Mouse (Mus musculus) limb, embryonic 14.5 days (tissue): ENCODE data around the gene Spint2. TPM values are rescaled to one million over a fixed set of nuclear protein-coding genes. Genes with fewer than 3 reads are reported as not detected.

Source experiments
- ATAC-seq: fragments of 200-750 bp; cut with Nextera tagmentation; 2 replicates; pipeline ENCODE4 v1.8.0; 2017; ENCODE audit warnings: low read depth, moderate number of reproducible peaks, moderate TSS enrichment; ENCODE audit not compliant: low FRiP score
- DNase-seq: peaks from one replicate; pipeline ENCODE4 v3.0.0-alpha.2; 2015; ENCODE audit warnings: low spot score
- H3K27ac ChIP-seq: fragments of 300-500 bp; sonication (generic); replicated peaks from 2 replicates; pipeline ENCODE4 v1.5.1; 2014; ENCODE audit warnings: low read depth, mild to moderate bottlenecking, low read length, moderate library complexity, mixed read lengths
- H3K27me3 ChIP-seq: fragments of 300-500 bp; sonication (generic); 2 replicates; pipeline ENCODE4 v1.6.1; 2014; ENCODE audit warnings: low read length, mixed read lengths; ENCODE audit not compliant: control insufficient read depth, insufficient read depth
- H3K36me3 ChIP-seq: fragments of 300-500 bp; sonication (generic); 2 replicates; pipeline ENCODE4 v1.6.1; 2014; ENCODE audit warnings: mild to moderate bottlenecking, low read length, moderate library complexity, mixed read lengths; ENCODE audit not compliant: control insufficient read depth, insufficient read depth
- H3K4me1 ChIP-seq: fragments of 300-500 bp; sonication (generic); 2 replicates; pipeline ENCODE4 v1.6.1; 2014; ENCODE audit warnings: antibody characterized with exemption, low read length, mixed read lengths; ENCODE audit not compliant: control insufficient read depth, insufficient read depth
- H3K4me2 ChIP-seq: fragments of 300-500 bp; sonication (generic); replicated peaks from 2 replicates; pipeline ENCODE4 v1.6.1; 2014; ENCODE audit warnings: low read depth, mild to moderate bottlenecking, low read length, moderate library complexity; ENCODE audit not compliant: severe bottlenecking
- H3K4me3 ChIP-seq: fragments of 300-500 bp; sonication (generic); replicated peaks from 2 replicates; pipeline ENCODE4 v1.5.1; 2014; ENCODE audit warnings: low read length
- H3K9ac ChIP-seq: fragments of 300-500 bp; sonication (generic); 2 replicates; pipeline ENCODE4 v1.6.1; 2014; ENCODE audit warnings: mild to moderate bottlenecking, low read depth, low read length, moderate library complexity; ENCODE audit not compliant: severe bottlenecking
- H3K9me3 ChIP-seq: fragments of 300-500 bp; sonication (generic); 2 replicates; pipeline ENCODE4 v1.6.1; 2016; ENCODE audit warnings: low read length; ENCODE audit not compliant: control insufficient read depth
- POLR2A ChIP-seq: fragments of 200-500 bp; IDR thresholded peaks from 2 replicates; pipeline ENCODE4 v1.8.0; 2012; ENCODE audit warnings: inconsistent platforms, mild to moderate bottlenecking, moderate library complexity, borderline replicate concordance; ENCODE audit not compliant: insufficient read depth, insufficient read length; ENCODE audit errors: extremely low read depth
- WGBS: fragments of 180-500 bp; shearing (Covaris S2); extraction: QIAGEN DNeasy Blood & Tissue Kit; methylation state at CpG from one replicate; pipeline ENCODE4 v1.1.7; 2014; 5-methylcytosine and 5-hydroxymethylcytosine counted together
- polyA plus RNA-seq, 2 experiments: library from polyadenylated mRNA; depleted of rRNA in 1 of 2; stranded (reverse) in 1 of 2; unstranded in 1 of 2; fragments of >200 nt; fragmentation: Nextera tagmentation in 1 of 2; extraction: Ambion mirVana in 1 of 2; gene quantifications; 2 replicates each; pipeline versions ENCODE4 v1.2.1 to v1.2.3; 2012 to 2014

The Spint2 gene
- polyA plus RNA-seq, 2 experiments, result 95.3 to 149 TPM

- 71% methylated on average over 7 of the region's 7 CpGs for WGBS
- no peaks in the 10 kb centered on the region for H3K9me3 ChIP-seq
Observed at GRCm38 (mm10) chr7:29302641-29303040, 20.9 kb upstream of the Spint2 start.

GRCm38 (mm10) chr7:29301127-29301566 is 19.4 kb upstream of the Spint2 start:
- H3K4me2 ChIP-seq, result peak overlapping the region; percentile 35; the same call in 1 of the 2 replicates
- no peaks in the 10 kb centered on the region for H3K9me3 ChIP-seq
- no peaks in the 10 kb centered on the region for H3K36me3 ChIP-seq
- H3K4me3 ChIP-seq, result no peak overlapping the region
- H3K4me1 ChIP-seq, result peaks cover 18% of the 10 kb centered on the region; the same call in 1 of the 2 replicates
- no peak overlapping the region for H3K27ac ChIP-seq
- no peak overlapping the region for H3K9ac ChIP-seq
- ATAC-seq (0 out of 2 replicates have a peak, but pooled peaks have one; percentile 10), DNase-seq (peak; percentile 85)
- WGBS, result 2% methylated on average over 7 of the region's 7 CpGs
- H3K27me3 ChIP-seq, result peaks cover 7% of the 10 kb centered on the region; the same call in 1 of the 2 replicates
- TF ChIP-seq POLR2A, result no peak

More at GRCm38 (mm10) chr7:29302641-29303040, 20.9 kb upstream of the Spint2 start:
- TF ChIP-seq POLR2A, result no peak
- ATAC-seq, result no peak
- Histone ChIP-seq H3K4me1 (peaks cover 23% of the 10 kb centered on the region), H3K36me3 (no peaks in the 10 kb centered on the region), H3K4me3 (no peak overlapping the region), H3K4me2 (no peak overlapping the region), H3K27me3 (peaks cover 7% of the 10 kb centered on the region; the same call in 1 of the 2 replicates), H3K9ac (no peak overlapping the region), H3K27ac (no peak overlapping the region)
- no peak for DNase-seq

- DNase-seq (peak; percentile 82), ATAC-seq (no peak)
- Histone ChIP-seq H3K27ac (no peak overlapping the region), H3K36me3 (no peaks in the 10 kb centered on the region), H3K4me3 (no peak overlapping the region), H3K4me2 (peak overlapping the region; percentile 29; the same call in 1 of the 2 replicates), H3K9me3 (no peaks in the 10 kb centered on the region), H3K27me3 (no peaks in the 10 kb centered on the region), H3K9ac (no peak overlapping the region), H3K4me1 (peaks cover 15% of the 10 kb centered on the region)
- WGBS, result 10% methylated on average over 10 of the region's 10 CpGs
- TF ChIP-seq POLR2A, result no peak
Observed at GRCm38 (mm10) chr7:29296998-29297397, 15.3 kb upstream of the Spint2 start.

GRCm38 (mm10) chr7:29295861-29296647 is 14.3 kb upstream of the Spint2 start:
- no peaks in the 10 kb centered on the region for H3K9me3 ChIP-seq
- DNase-seq (no peak), ATAC-seq (no peak)
- WGBS, result 80% methylated on average over 24 of the region's 24 CpGs
- no peak overlapping the region for H3K27ac ChIP-seq
- no peaks in the 10 kb centered on the region for H3K27me3 ChIP-seq
- no peak for TF ChIP-seq POLR2A
- H3K4me2 ChIP-seq, result no peak overlapping the region
- H3K4me3 ChIP-seq, result no peak overlapping the region
- H3K36me3 ChIP-seq, result no peaks in the 10 kb centered on the region
- H3K9ac ChIP-seq, result no peak overlapping the region
- H3K4me1 ChIP-seq, result peaks cover 24% of the 10 kb centered on the region

GRCm38 (mm10) chr7:29294111-29294761 is 12.5 kb upstream of the Spint2 start:
- Histone ChIP-seq H3K4me1 (peaks cover 32% of the 10 kb centered on the region), H3K27me3 (no peaks in the 10 kb centered on the region), H3K4me2 (no peak overlapping the region), H3K9ac (no peak overlapping the region), H3K4me3 (no peak overlapping the region), H3K36me3 (no peaks in the 10 kb centered on the region), H3K9me3 (no peaks in the 10 kb centered on the region), H3K27ac (no peak overlapping the region)
- ATAC-seq (no peak), DNase-seq (no peak)
- 72% methylated on average over 13 of the region's 13 CpGs for WGBS
- TF ChIP-seq POLR2A, result no peak
